Mouse (Mus musculus) G1E (cell line): ENCODE results near the gene Plpp3.

Experiments
- CTCF ChIP-seq: IDR thresholded peaks from 2 replicates; pipeline ENCODE4 v1.5.1; 2012; ENCODE audit warnings: low read depth, low read length, inconsistent platforms, mixed read lengths
- GATA1 ChIP-seq: IDR thresholded peaks from 2 replicates; pipeline ENCODE4 v1.6.1; 2012; ENCODE audit warnings: borderline replicate concordance, low read length, inconsistent platforms, mixed read lengths

DNA sequence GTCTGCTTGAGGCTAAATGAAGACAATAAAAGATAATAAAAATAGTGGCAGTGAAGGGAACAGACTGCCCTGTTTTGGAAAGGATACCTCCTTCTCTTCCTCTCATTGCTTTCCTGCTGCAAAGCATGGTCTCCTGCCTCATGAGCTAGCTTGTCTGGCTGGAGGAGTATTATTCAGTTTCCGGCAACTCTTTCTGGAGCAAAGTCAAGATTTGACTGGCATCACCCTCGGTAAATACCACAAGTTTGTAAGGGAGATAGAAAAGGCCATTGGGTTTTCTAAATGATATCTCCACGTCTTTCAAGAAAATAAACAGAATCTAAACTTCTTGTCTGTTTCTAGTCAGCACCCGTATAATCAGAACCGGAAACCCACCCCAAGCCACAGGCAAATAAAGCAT, 34.4 kb downstream of the Plpp3 start:
- TF ChIP-seq CTCF (no peak), GATA1 (no peak)
